Mouse (Mus musculus): ENCODE measurements at regions not wholly inside any gene's neighbourhood (a gene's known extent, or its start where the extent isn't known, plus 50 kb on each side); places are given as distances from the start of the nearest gene placed in this dataset.

- TF ChIP-seq CTCF (conservative IDR thresholded peaks at IDR 0.05; ENCODE audit: low read length) (no peak), NANOG (IDR thresholded peaks at IDR 0.05; ENCODE audit: borderline replicate concordance, low read length) (no peak)
Measured at GRCm38 (mm10) chr9:61092834-61093479, 279.2 kb upstream of the Tle3 start.
